Mouse (Mus musculus) liver, embryonic 11.5 days (tissue): ENCODE data around the gene Pih1d2. TPM values are rescaled to one million over a fixed set of nuclear protein-coding genes. Genes with fewer than 3 reads are reported as not detected.
A peak's percentile ranks its signal among the peaks of the same experiment; 100 is the strongest.

Experiments used
- ATAC-seq: fragments of 200-750 bp; cut with Nextera tagmentation; replicated peaks from 2 replicates; pipeline ENCODE4 v1.8.0; 2017; ENCODE audit warnings: moderate number of reproducible peaks, mild to moderate bottlenecking, moderate TSS enrichment, moderate library complexity; ENCODE audit not compliant: low FRiP score
- DNase-seq: peaks from one replicate; pipeline ENCODE4 v3.0.0-alpha.2; 2017; ENCODE audit warnings: low spot score
- H3K27ac ChIP-seq: fragments of 300-500 bp; sonication (generic); 2 replicates; pipeline ENCODE4 v1.5.1; 2014; ENCODE audit warnings: mild to moderate bottlenecking, low read depth, low read length, control low read depth
- H3K27me3 ChIP-seq: fragments of 300-500 bp; sonication (generic); replicated peaks from 2 replicates; pipeline ENCODE4 v1.6.1; 2014; ENCODE audit warnings: low read length, mixed read lengths; ENCODE audit not compliant: control insufficient read depth, insufficient read depth
- H3K36me3 ChIP-seq: fragments of 300-500 bp; sonication (generic); 2 replicates; pipeline ENCODE4 v1.6.1; 2014; ENCODE audit warnings: mild to moderate bottlenecking, low read length, moderate library complexity, mixed read lengths; ENCODE audit not compliant: control insufficient read depth, insufficient read depth
- H3K4me1 ChIP-seq: fragments of 300-500 bp; sonication (generic); replicated peaks from 2 replicates; pipeline ENCODE4 v1.6.1; 2014; ENCODE audit warnings: low read length, mixed read lengths; ENCODE audit not compliant: control insufficient read depth, insufficient read depth
- H3K4me2 ChIP-seq: fragments of 300-500 bp; sonication (generic); 2 replicates; pipeline ENCODE4 v1.6.1; 2014; ENCODE audit warnings: mild to moderate bottlenecking, control low read depth, moderate library complexity
- H3K4me3 ChIP-seq: fragments of 300-500 bp; sonication (generic); 2 replicates; pipeline ENCODE4 v1.5.1; 2014; ENCODE audit warnings: low read depth, low read length, control low read depth
- H3K9ac ChIP-seq: fragments of 300-500 bp; sonication (generic); 2 replicates; pipeline ENCODE4 v1.6.1; 2014; ENCODE audit warnings: low read depth, low read length, control low read depth
- H3K9me3 ChIP-seq: fragments of 300-500 bp; sonication (generic); 2 replicates; pipeline ENCODE4 v1.6.1; 2016; ENCODE audit warnings: low read length, inconsistent platforms, mixed read lengths; ENCODE audit not compliant: control insufficient read depth
- WGBS: fragments of 180-500 bp; shearing (Covaris S2); extraction: QIAGEN DNeasy Blood & Tissue Kit; methylation state at CpG from one replicate; pipeline ENCODE4 v1.1.7; 2014; 5-methylcytosine and 5-hydroxymethylcytosine counted together
- polyA plus RNA-seq: library from polyadenylated mRNA; unstranded; fragments of >200 nt; fragmentation: Nextera tagmentation; extraction: Ambion mirVana; gene quantifications from 2 replicates; pipeline ENCODE4 v1.2.1, GENCODE M21; 2014

The Pih1d2 gene
- 3.3 and 4.2 TPM in 2 replicates for polyA plus RNA-seq

DNA sequence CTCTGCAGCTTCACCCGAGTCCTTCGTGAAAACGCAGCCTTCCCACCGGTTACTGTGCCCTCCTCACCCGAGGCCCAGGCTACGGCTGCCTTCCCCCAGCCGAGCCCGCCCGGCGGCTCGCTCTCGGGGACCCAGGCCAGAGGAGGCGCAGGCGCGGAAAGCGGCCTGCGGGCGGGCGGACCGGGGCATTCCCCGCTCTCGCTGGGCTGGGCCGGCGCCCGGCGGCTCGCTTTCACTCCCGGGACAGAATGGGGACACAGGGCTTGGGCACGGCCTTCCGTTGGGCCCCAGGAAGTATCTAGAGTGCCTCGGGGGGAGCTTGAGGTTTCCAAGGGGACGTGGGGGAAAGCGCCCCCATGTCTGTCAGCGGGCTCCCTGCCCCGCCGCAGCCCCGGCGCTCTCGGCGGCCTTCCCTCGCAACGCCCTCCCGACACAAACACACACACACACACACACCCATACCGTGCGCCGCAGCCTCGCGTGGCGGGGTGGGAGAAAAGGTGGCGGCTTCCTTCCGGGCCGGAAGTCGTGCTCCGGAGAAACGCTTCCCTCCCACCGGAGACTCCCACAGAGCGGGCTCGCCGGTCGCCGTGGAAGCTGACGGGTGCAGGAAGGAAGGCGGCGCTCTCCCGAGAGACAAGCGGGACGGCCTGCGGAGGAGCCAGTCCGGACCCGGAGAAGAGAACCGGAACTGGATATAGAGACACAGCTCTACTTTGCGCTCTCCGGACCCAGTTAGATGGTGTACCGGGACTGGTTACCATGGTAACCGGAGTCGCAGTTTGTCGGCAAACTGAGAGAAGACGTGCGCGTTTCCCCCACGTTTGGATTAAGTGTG lies at the start of gene Pih1d2, which contains the start of gene Nkapd1:
Pih1d2 (plus strand) TSS at position 556 of the 838 bp plus-strand sequence.
Nkapd1 (minus strand) TSS at position 699 of the 838 bp plus-strand sequence.
- ATAC-seq (peak; percentile 92), DNase-seq (peak; percentile 83)
- Histone ChIP-seq H3K4me1 (0 out of 2 replicates have a peak, but pooled peaks cover 2% of the 10 kb centered on the region), H3K36me3 (peaks cover 20% of the 10 kb centered on the region), H3K4me2 (peak within 1 kb of the TSS; percentile 70), H3K9me3 (no peaks in the 10 kb centered on the region), H3K9ac (peak within 1 kb of the TSS; percentile 95), H3K4me3 (peak within 1 kb of the TSS; percentile 96), H3K27me3 (no peaks in the 10 kb centered on the region), H3K27ac (peak within 1 kb of the TSS; percentile 96)
- WGBS = under 1% methylated on average over 80 of the region's 81 CpGs

DNA sequence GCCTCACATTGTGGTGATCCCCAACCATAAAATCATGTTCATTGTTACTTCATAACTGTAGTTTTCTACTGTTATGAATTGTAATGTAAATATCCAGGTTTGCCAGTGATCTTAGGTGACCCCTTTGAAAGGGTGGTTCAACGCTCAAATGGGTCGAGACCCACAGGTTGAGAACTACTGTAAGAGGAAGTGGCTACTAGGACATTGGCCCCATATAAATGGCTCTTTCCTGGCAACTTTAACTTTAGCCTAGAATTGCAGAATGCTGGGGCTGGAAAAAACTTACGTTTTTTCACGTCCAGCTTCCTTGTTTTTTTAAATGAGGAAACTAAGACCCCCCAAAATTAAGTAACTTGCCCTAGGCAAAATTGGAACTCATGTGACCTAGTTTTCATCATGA lies 49.7 kb upstream of the Pih1d2 start:
- ATAC-seq (no peak), DNase-seq (no peak)
- no peak overlapping the region for H3K9ac ChIP-seq
- no peaks in the 10 kb centered on the region for H3K36me3 ChIP-seq
- H3K27ac ChIP-seq = no peak overlapping the region
- no peak overlapping the region for H3K4me2 ChIP-seq
- 75% methylated on average over 4 of the region's 4 CpGs for WGBS
- H3K4me3 ChIP-seq = no peak overlapping the region
- H3K9me3 ChIP-seq = no peaks in the 10 kb centered on the region
- H3K27me3 ChIP-seq = no peaks in the 10 kb centered on the region
- H3K4me1 ChIP-seq = no peaks in the 10 kb centered on the region

DNA sequence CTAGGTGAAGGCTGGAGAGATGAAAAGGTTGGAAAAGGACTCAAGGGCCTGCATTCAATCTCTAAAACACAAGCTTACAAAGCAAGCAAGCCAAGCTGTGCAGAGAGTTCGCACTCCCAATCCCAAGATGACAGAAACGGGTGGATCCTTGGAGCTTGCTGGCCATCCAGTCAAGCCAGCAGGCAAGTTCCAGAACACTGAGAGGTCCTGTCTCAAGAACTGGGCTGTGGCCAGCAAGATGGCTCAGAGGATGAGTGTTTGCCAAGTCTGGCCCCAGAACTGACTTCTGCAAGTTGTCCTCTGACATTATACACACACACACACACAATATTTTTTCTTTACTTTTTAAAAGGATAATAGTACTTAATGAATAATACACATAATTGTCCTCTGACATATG lies 49.2 kb upstream of the Pih1d2 start:
- Histone ChIP-seq H3K4me2 (no peak overlapping the region), H3K4me3 (no peak overlapping the region), H3K9ac (no peak overlapping the region), H3K27me3 (no peaks in the 10 kb centered on the region), H3K27ac (no peak overlapping the region), H3K9me3 (no peaks in the 10 kb centered on the region), H3K36me3 (no peaks in the 10 kb centered on the region), H3K4me1 (no peaks in the 10 kb centered on the region)
- WGBS = 82% methylated on average over 2 of the region's 2 CpGs
- ATAC-seq (no peak), DNase-seq (no peak)

DNA sequence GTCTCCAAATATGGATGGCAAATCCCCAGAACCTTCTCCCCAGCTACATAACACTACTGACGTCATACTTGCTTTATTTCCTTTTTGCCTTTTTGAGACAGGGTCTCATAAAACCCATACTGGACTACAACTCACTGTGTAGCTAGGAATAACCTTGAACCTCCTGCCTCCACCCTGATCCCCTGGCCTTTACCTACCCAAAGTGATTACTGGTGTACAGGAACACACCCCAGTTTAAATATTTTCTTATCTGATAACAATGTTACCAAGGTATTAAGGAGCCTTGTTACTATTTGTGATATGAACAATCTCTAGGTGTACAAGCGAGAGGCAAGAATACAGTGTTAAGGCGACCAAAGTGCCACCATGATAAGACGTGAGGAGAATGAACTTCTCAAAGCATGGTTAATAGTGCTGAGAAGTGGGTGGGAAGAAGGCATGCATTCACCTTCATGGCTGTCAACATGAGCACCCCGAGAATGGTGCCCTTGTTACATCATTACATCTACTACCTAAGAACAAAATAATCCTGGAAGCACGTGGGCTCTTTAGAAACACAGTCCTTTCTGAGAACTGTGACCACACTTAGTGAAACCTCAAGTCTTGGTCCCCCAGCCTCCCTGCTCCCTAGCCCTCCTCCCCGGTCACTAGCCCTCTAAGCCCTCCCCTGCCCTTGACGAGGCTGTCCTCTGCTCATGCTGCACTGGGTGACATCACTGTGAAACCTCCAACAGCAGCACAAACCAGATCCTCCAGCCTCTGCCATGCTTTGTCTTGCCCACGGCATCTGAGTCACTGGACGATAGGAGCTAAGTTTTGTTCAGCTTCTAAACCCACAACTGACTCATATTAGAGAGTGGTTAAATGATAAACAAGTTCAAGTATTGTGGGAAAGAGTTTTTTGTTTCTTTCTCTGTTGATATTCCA lies 47.3 kb upstream of the Pih1d2 start:
- no peaks in the 10 kb centered on the region for H3K36me3 ChIP-seq
- no peak overlapping the region for H3K4me2 ChIP-seq
- 71% methylated on average over 10 of the region's 10 CpGs for WGBS
- H3K27me3 ChIP-seq = no peaks in the 10 kb centered on the region
- H3K27ac ChIP-seq = no peak overlapping the region
- ATAC-seq (no peak), DNase-seq (no peak)
- no peaks in the 10 kb centered on the region for H3K4me1 ChIP-seq
- H3K9ac ChIP-seq = no peak overlapping the region
- no peaks in the 10 kb centered on the region for H3K9me3 ChIP-seq
- no peak overlapping the region for H3K4me3 ChIP-seq

DNA sequence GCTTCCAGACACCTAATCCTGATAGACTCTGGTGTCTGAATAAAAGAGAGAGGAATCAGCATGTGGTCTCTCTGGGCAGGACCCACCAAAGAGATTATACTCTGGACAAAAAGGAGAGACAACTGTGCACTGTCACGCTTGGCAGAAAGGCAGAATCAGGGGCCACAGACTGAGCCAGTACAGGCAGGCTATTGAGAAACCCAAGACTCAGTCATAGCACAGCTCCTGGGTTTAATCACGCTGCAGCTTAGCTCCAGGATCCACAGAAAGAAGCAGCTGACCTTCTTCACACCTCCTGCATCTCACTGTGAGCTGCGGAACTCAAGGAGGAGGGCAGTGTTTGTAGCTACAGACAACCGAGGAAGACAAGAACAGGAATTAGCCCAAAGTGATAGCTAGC lies 36.8 kb upstream of the Pih1d2 start:
- ATAC-seq = no peak
- H3K9ac ChIP-seq = no peak overlapping the region
- H3K27me3 ChIP-seq = no peaks in the 10 kb centered on the region
- H3K36me3 ChIP-seq = no peaks in the 10 kb centered on the region
- H3K27ac ChIP-seq = no peak overlapping the region
- no peak overlapping the region for H3K4me3 ChIP-seq
- no peak for DNase-seq
- H3K4me1 ChIP-seq = no peaks in the 10 kb centered on the region
- no peak overlapping the region for H3K4me2 ChIP-seq
- H3K9me3 ChIP-seq = no peaks in the 10 kb centered on the region
- 38% methylated on average over 4 of the region's 4 CpGs for WGBS

DNA sequence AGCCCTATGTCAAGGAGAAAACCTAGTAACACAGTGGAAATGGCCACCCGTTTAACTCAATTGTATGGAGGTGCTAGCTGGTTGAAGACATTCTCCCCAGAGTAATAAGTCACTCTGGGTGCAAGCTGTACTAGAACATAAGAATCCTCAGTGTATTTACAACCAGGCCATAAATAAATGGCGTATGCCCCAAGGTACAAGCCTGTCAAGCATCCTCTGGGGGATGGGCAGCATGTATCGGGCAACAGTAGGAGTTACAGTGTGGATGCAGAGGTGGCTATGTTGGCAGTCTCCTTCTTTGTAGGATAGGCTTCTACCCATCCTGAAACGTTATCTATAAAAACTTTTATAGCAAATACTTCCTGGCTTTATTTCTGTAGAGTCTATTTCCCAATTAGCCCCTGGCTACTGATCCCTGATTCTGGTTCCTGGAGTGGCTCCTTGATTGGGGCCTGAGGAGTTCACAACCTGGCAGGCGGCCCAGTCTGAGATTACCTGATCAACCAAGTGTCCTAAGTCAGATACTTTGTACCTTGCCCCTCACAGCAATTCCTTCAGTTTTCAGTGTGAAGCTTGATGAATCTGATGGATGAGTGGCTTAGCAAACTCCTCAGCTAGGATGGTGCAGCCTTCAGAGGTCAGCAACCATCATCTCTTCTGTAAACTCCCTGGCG lies 31.8 kb upstream of the Pih1d2 start:
- ATAC-seq (no peak), DNase-seq (no peak)
- no peak overlapping the region for H3K27ac ChIP-seq
- no peaks in the 10 kb centered on the region for H3K4me1 ChIP-seq
- WGBS = 79% methylated on average over 6 of the region's 6 CpGs
- H3K27me3 ChIP-seq = no peaks in the 10 kb centered on the region
- no peaks in the 10 kb centered on the region for H3K36me3 ChIP-seq
- H3K9ac ChIP-seq = no peak overlapping the region
- H3K4me2 ChIP-seq = no peak overlapping the region
- no peak overlapping the region for H3K4me3 ChIP-seq
- H3K9me3 ChIP-seq = no peaks in the 10 kb centered on the region

DNA sequence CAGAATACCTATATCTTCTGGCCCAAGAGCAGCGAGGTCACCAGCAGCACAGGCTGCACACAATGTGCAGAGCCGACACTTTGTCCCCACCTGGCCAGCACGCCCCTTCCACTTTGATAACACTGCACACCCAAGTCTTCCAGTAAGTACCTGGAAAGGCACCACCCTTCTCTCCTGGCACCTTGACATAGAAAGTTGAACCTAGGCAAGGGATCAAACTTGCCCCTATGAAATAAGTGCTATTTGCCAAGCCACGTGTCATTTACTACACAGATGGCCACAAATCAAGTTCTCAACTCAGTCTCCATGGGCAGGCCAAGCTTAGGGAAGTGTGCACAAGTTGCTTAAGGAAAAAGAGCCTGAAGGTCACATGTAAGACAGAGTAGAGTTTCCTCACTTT lies 30.2 kb upstream of the Pih1d2 start:
- H3K4me2 ChIP-seq = no peak overlapping the region
- ATAC-seq = no peak
- no peak overlapping the region for H3K27ac ChIP-seq
- no peaks in the 10 kb centered on the region for H3K4me1 ChIP-seq
- H3K36me3 ChIP-seq = no peaks in the 10 kb centered on the region
- no peak overlapping the region for H3K4me3 ChIP-seq
- H3K27me3 ChIP-seq = no peaks in the 10 kb centered on the region
- WGBS = 68% methylated on average over 4 of the region's 4 CpGs
- H3K9me3 ChIP-seq = no peaks in the 10 kb centered on the region
- no peak overlapping the region for H3K9ac ChIP-seq
- no peak for DNase-seq

DNA sequence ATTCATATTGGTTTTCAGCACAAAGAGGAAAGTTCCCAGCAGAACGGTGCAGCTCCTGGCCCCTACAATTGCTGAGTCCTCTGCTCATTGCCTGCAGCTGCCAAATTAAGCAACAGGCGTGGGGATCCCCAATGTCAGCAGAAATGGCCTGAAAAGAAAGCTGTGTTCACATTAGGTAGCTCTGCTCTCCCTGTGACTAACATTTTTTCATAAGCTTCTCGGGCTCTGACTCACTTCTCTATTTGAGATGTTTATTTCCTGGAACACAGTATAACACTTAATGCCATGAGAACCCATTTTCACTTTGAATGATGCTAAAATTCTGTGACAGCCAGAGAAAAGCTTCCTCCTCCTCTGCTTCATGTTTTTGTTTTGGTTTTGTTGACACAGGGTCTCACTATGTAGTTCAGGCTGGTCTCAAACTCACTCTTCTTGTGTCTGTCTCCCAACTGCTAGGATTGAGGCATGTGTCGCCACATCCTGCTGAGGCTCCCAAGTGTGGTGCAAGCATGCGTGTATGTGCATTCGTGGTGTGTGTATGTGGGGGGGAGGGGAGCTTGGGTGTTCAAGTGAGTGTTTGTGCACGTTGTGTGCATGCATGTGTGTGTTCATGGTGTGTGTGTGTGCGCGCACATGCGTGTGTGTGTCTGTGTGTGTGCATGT lies 26.1 kb upstream of the Pih1d2 start:
- no peak for DNase-seq
- 69% methylated on average over 10 of the region's 10 CpGs for WGBS
- no peak overlapping the region for H3K4me3 ChIP-seq

More for the DNA sequence above, 26.1 kb upstream of the Pih1d2 start:
- H3K27ac ChIP-seq = no peak overlapping the region
- no peaks in the 10 kb centered on the region for H3K4me1 ChIP-seq
- no peak for ATAC-seq
- H3K9ac ChIP-seq = no peak overlapping the region
- no peak overlapping the region for H3K4me2 ChIP-seq
- no peaks in the 10 kb centered on the region for H3K9me3 ChIP-seq
- H3K27me3 ChIP-seq = no peaks in the 10 kb centered on the region
- H3K36me3 ChIP-seq = peaks cover 4% of the 10 kb centered on the region; the same call in 1 of the 2 replicates
